Mouse (Mus musculus): Measurements from ENCODE around the gene Omg. TPM values are rescaled to one million over a fixed set of nuclear protein-coding genes. Genes with fewer than 3 reads are reported as not detected.

The Omg gene
- polyA plus RNA-seq, 1 experiment from 2014 or later, result 0.41 TPM

- Histone ChIP-seq H3K27ac (no peak overlapping the region), H3K9ac (replicated peaks) (no peak overlapping the region), H3K4me3 (replicated peaks) (no peak overlapping the region), H3K4me1 (replicated peaks) (no peaks in the 10 kb centered on the region), H3K9me3 (no peaks in the 10 kb centered on the region), H3K27me3 (no peaks in the 10 kb centered on the region), H3K4me2 (no peak overlapping the region), H3K36me3 (peaks cover 4% of the 10 kb centered on the region; the same call in 1 of the 2 replicates)
- 68% methylated on average over 6 of the region's 6 CpGs for WGBS
- no peak for ATAC-seq (ENCODE audit: insufficient number of reproducible peaks, insufficient read depth, low FRiP score, low TSS enrichment, low read depth)
These were observed 11.4 kb upstream of the Omg start for GRCm38 (mm10) chr11:79515331-79515730.

- 92% methylated on average over 3 of the region's 3 CpGs for WGBS
These were observed 8.1 kb upstream of the Omg start for GRCm38 (mm10) chr11:79511970-79512369.

GRCm38 (mm10) chr11:79504506-79504905 is 622 bp upstream of the Omg start:
- H3K27ac ChIP-seq, result no peak overlapping the region

More at GRCm38 (mm10) chr11:79511970-79512369, 8.1 kb upstream of the Omg start:
- no peak for ATAC-seq (ENCODE audit: insufficient number of reproducible peaks, insufficient read depth, low FRiP score, low TSS enrichment, low read depth)
- Histone ChIP-seq H3K9ac (replicated peaks) (no peak overlapping the region), H3K4me2 (no peak overlapping the region), H3K36me3 (peaks cover 4% of the 10 kb centered on the region; the same call in 1 of the 2 replicates), H3K9me3 (no peaks in the 10 kb centered on the region), H3K27me3 (no peaks in the 10 kb centered on the region), H3K4me3 (replicated peaks) (no peak overlapping the region), H3K4me1 (replicated peaks) (no peaks in the 10 kb centered on the region), H3K27ac (no peak overlapping the region)

GRCm38 (mm10) chr11:79502917-79503316 is 967 bp downstream of the Omg start:
- no peak overlapping the region for H3K4me2 ChIP-seq
- H3K4me1 ChIP-seq (replicated peaks), result no peaks in the 10 kb centered on the region
- no peak overlapping the region for H3K27ac ChIP-seq
- no peak overlapping the region for H3K4me3 ChIP-seq (replicated peaks)
- no peak overlapping the region for H3K9ac ChIP-seq (replicated peaks)
- WGBS, result 80% methylated on average over 2 of the region's 2 CpGs
- no peak for ATAC-seq (ENCODE audit: insufficient number of reproducible peaks, insufficient read depth, low FRiP score, low TSS enrichment, low read depth)
- H3K27me3 ChIP-seq, result no peaks in the 10 kb centered on the region
- no peaks in the 10 kb centered on the region for H3K9me3 ChIP-seq
- H3K36me3 ChIP-seq, result no peaks in the 10 kb centered on the region

More at GRCm38 (mm10) chr11:79504506-79504905, 622 bp upstream of the Omg start:
- Histone ChIP-seq H3K27me3 (no peaks in the 10 kb centered on the region), H3K4me1 (replicated peaks) (no peaks in the 10 kb centered on the region), H3K9me3 (no peaks in the 10 kb centered on the region), H3K36me3 (no peaks in the 10 kb centered on the region), H3K4me2 (no peak overlapping the region), H3K9ac (replicated peaks) (no peak overlapping the region), H3K4me3 (replicated peaks) (no peak overlapping the region)
- no peak for ATAC-seq (ENCODE audit: insufficient number of reproducible peaks, insufficient read depth, low FRiP score, low TSS enrichment, low read depth)
- 92% methylated on average over 7 of the region's 7 CpGs for WGBS

GRCm38 (mm10) chr11:79494976-79495800 is 8.7 kb downstream of the Omg start:
- Histone ChIP-seq H3K4me2 (no peak overlapping the region), H3K27ac (no peak overlapping the region), H3K9me3 (no peaks in the 10 kb centered on the region), H3K4me3 (replicated peaks) (no peak overlapping the region), H3K9ac (replicated peaks) (no peak overlapping the region), H3K27me3 (no peaks in the 10 kb centered on the region), H3K4me1 (replicated peaks) (no peaks in the 10 kb centered on the region), H3K36me3 (peaks cover 21% of the 10 kb centered on the region; the same call in 1 of the 2 replicates)
- no peak for ATAC-seq (ENCODE audit: insufficient number of reproducible peaks, insufficient read depth, low FRiP score, low TSS enrichment, low read depth)
- 89% methylated on average over 10 of the region's 10 CpGs for WGBS

- Histone ChIP-seq H3K27me3 (no peaks in the 10 kb centered on the region), H3K9ac (replicated peaks) (no peak overlapping the region), H3K9me3 (no peaks in the 10 kb centered on the region), H3K4me2 (no peak overlapping the region), H3K4me1 (replicated peaks) (no peaks in the 10 kb centered on the region), H3K27ac (no peak overlapping the region), H3K4me3 (replicated peaks) (no peak overlapping the region), H3K36me3 (peaks cover 49% of the 10 kb centered on the region)
- ATAC-seq (ENCODE audit: insufficient number of reproducible peaks, insufficient read depth, low FRiP score, low TSS enrichment, low read depth), result no peak
These were observed 19.2 kb downstream of the Omg start for GRCm38 (mm10) chr11:79484721-79485120.

GRCm38 (mm10) chr11:79483876-79484528 is 19.9 kb downstream of the Omg start:
- WGBS, result 85% methylated on average over 7 of the region's 7 CpGs
- Histone ChIP-seq H3K4me2 (no peak overlapping the region), H3K4me1 (replicated peaks) (no peaks in the 10 kb centered on the region), H3K27me3 (no peaks in the 10 kb centered on the region), H3K27ac (no peak overlapping the region), H3K4me3 (replicated peaks) (no peak overlapping the region), H3K9ac (replicated peaks) (no peak overlapping the region), H3K9me3 (no peaks in the 10 kb centered on the region), H3K36me3 (peaks cover 47% of the 10 kb centered on the region)
- ATAC-seq (ENCODE audit: insufficient number of reproducible peaks, insufficient read depth, low FRiP score, low TSS enrichment, low read depth), result no peak

GRCm38 (mm10) chr11:79483392-79483791 is 20.5 kb downstream of the Omg start:
- Histone ChIP-seq H3K27me3 (no peaks in the 10 kb centered on the region), H3K36me3 (peaks cover 51% of the 10 kb centered on the region), H3K9me3 (no peaks in the 10 kb centered on the region), H3K9ac (replicated peaks) (no peak overlapping the region), H3K4me1 (replicated peaks) (no peaks in the 10 kb centered on the region), H3K27ac (no peak overlapping the region), H3K4me3 (replicated peaks) (no peak overlapping the region), H3K4me2 (no peak overlapping the region)
- no peak for ATAC-seq (ENCODE audit: insufficient number of reproducible peaks, insufficient read depth, low FRiP score, low TSS enrichment, low read depth)
- WGBS, result 96% methylated on average over 6 of the region's 6 CpGs

GRCm38 (mm10) chr11:79468097-79468496 is 35.8 kb downstream of the Omg start:
- Histone ChIP-seq H3K4me3 (replicated peaks) (no peak overlapping the region), H3K27ac (no peak overlapping the region), H3K4me2 (no peak overlapping the region), H3K4me1 (replicated peaks) (no peaks in the 10 kb centered on the region), H3K9me3 (no peaks in the 10 kb centered on the region), H3K27me3 (no peaks in the 10 kb centered on the region), H3K36me3 (peaks cover 56% of the 10 kb centered on the region), H3K9ac (replicated peaks) (no peak overlapping the region)
- 68% methylated on average over 1 of the region's 1 CpGs for WGBS
- ATAC-seq (ENCODE audit: insufficient number of reproducible peaks, insufficient read depth, low FRiP score, low TSS enrichment, low read depth), result no peak

- Histone ChIP-seq H3K4me1 (replicated peaks) (no peaks in the 10 kb centered on the region), H3K27ac (no peak overlapping the region), H3K9ac (replicated peaks) (no peak overlapping the region), H3K9me3 (no peaks in the 10 kb centered on the region), H3K4me2 (no peak overlapping the region), H3K36me3 (peaks cover 66% of the 10 kb centered on the region), H3K4me3 (replicated peaks) (no peak overlapping the region), H3K27me3 (no peaks in the 10 kb centered on the region)
- ATAC-seq (ENCODE audit: insufficient number of reproducible peaks, insufficient read depth, low FRiP score, low TSS enrichment, low read depth), result no peak
- WGBS, result 97% methylated on average over 3 of the region's 3 CpGs
These were observed 43.0 kb downstream of the Omg start for GRCm38 (mm10) chr11:79460756-79461450.

- Histone ChIP-seq H3K4me1 (replicated peaks) (no peaks in the 10 kb centered on the region), H3K4me3 (replicated peaks) (no peak overlapping the region), H3K9ac (replicated peaks) (no peak overlapping the region), H3K36me3 (peaks cover 71% of the 10 kb centered on the region), H3K27me3 (no peaks in the 10 kb centered on the region), H3K9me3 (no peaks in the 10 kb centered on the region), H3K27ac (no peak overlapping the region), H3K4me2 (no peak overlapping the region)
- no peak for ATAC-seq (ENCODE audit: insufficient number of reproducible peaks, insufficient read depth, low FRiP score, low TSS enrichment, low read depth)
- 91% methylated on average over 4 of the region's 4 CpGs for WGBS
These were observed 44.0 kb downstream of the Omg start for GRCm38 (mm10) chr11:79459846-79460245.
